Mouse (Mus musculus) bone marrow, adult 2 months (tissue): ENCODE data around the gene Kcnk18.

ENCODE experiments used
- CTCF ChIP-seq: fragments of 200-500 bp; IDR thresholded peaks from 2 replicates; pipeline ENCODE4 v1.5.1; 2011; ENCODE audit warnings: low read length, control low read depth; ENCODE audit not compliant: control insufficient read depth, insufficient read depth
- POLR2A ChIP-seq: fragments of 200-500 bp; IDR thresholded peaks from 2 replicates; pipeline ENCODE4 v1.6.1; 2011; ENCODE audit warnings: low read depth, mild to moderate bottlenecking, control low read depth, low read length, borderline replicate concordance; ENCODE audit not compliant: control insufficient read depth

DNA sequence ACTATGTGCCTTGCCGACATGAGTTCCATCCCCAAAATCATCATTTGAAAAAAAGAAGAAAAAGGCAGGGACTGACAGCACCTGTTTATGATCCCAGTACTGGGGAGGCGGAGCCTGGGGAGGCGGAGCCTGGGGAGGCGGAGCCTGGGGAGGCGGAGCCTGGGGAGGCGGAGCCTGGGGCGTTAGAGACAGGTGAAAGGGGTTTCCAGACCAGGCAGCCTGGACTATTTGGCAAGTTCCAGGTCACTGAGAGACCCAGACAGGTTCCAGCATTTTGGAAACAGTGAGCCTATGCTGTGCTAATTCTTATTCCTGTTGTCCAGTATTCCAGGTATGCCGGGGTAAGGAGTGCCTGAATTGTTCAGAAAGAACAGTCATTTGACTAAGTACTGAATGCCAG is at the start of gene Kcnk18:
- TF ChIP-seq CTCF (no peak), POLR2A (no peak)
